Mouse (Mus musculus) olfactory bulb, adult 2 months (tissue): ENCODE measurements around the gene Cr2.

Experiments
- CTCF ChIP-seq: fragments of 200-500 bp; IDR thresholded peaks from 2 replicates; pipeline ENCODE4 v1.5.1; 2012; ENCODE audit warnings: low read depth, mild to moderate bottlenecking, low read length, moderate library complexity; ENCODE audit not compliant: insufficient read depth
- POLR2A ChIP-seq: fragments of 200-500 bp; IDR thresholded peaks from 2 replicates; pipeline ENCODE4 v1.6.1; 2012; ENCODE audit warnings: mild to moderate bottlenecking, low read depth, low read length, moderate library complexity; ENCODE audit not compliant: insufficient read depth

DNA sequence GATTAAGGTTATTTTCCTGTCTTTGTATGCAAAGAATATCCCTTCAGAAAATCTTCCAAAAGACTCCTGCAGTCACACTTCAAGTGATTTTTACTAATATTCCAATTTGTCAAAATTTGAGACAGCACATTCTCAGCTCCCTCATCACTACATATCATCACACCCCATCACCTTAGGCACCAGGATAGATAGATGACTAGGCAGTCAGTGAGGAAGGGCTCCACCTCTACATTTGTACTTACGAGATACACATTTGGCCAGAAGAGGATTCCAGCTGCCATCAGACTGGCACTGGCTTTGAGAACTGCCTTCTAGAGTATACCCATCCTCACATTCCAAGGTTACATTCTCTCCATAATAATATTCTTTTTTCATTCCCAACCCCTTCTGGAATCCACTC is 62.1 kb downstream of the Cr2 start:
- no peak for TF ChIP-seq CTCF
- TF ChIP-seq POLR2A: no peak
